Mouse (Mus musculus): Measurements from ENCODE around the gene Ptp4a2.

DNA sequence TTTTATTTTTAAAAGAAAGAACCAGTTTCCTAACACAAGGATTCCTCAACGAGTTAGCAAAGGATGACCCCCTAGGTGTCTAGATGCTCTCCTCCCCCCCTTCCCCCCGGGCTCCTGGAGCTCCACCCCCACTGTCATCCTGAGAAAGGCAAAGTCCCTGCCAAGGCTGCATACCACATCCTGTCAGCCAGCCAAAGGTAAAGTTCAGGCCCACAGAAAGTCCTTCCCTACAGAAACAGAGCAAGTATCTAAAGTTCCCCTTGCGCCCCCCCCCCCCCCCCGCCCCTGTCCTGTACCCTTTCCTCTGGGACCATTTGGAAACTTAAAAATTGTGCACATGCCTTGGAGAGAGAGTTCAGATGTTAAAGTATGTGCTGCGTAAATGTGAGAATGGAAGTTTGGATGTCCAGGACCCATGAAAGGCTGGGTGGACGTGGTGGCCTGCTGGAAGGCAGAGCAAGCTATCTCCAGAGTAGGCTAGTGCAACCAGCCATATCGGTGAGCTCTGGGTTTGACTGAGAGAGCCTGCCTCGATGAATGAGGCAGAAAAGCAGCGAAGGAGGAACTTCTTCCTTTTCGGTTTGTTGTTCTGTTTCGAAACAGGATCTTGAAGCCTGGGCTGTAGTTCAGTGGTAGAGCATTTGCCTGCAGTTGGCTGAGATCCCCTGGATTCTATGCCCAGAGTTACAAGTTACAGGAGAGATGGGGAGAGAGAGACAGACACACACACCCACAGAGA lies 71.7 kb downstream of the Ptp4a2 start:
- TF ChIP-seq POLR2A (IDR thresholded peaks at IDR 0.05; ENCODE audit: low read depth, low read length) (no peak), CTCF (IDR thresholded peaks at IDR 0.05; ENCODE audit: borderline replicate concordance, insufficient read depth, low read length) (no peak)

Data from embryonic fibroblast, embryonic 13.5 days (primary cell).